Mouse (Mus musculus): ENCODE results near the gene Slc44a3. TPM values are rescaled to one million over a fixed set of nuclear protein-coding genes. Genes with fewer than 3 reads are reported as not detected.

Slc44a3 gene
- total RNA-seq, 2 experiments from 2014 or later = not detected

GRCm38 (mm10) chr3:121464733-121465305, 67.4 kb downstream of the Slc44a3 start:
- ATAC-seq (ENCODE audit: poor library complexity, severe bottlenecking) = no peak

- no peak for ATAC-seq (ENCODE audit: poor library complexity, severe bottlenecking)
Measured at GRCm38 (mm10) chr3:121462782-121463181, 69.4 kb downstream of the Slc44a3 start.

- no peak for ATAC-seq (ENCODE audit: poor library complexity, severe bottlenecking)
Measured at GRCm38 (mm10) chr3:121461477-121461876, 70.7 kb downstream of the Slc44a3 start.

DNA sequence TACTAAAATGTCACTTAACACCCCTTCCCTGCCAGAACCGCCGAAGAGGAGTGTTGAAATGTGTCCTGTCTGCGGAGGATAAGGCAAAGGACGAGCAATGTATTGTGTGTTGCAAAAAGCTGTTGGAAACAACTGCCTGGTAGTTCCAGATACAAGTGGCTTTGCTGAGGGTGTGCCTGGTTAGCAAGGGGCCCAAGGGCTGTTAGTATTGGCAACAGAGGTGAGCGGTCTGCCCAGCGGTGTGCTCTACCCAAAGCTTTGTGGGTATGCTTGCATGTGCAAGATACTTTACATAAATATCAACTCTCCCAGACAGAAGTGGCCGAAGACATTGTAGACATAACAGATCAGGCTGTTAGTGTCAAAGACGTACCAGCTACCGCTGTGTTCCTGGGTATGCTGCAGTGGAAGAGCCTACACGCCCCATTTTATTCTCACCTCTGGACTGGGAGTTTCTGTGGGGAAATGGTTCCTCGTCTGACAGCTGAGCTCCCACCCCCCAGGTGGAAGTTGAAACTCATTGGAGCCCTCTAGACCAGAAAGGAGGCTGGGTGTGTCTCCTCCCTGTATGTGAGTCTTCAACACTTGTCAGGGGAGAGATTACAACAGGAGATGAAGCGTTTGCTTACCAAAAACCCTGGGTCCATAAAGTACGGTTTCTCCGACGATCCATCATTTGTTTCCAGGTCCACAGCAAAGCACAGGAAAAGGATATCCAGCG, 71.6 kb downstream of the Slc44a3 start:
- ATAC-seq (ENCODE audit: poor library complexity, severe bottlenecking) = peak; percentile 56

DNA sequence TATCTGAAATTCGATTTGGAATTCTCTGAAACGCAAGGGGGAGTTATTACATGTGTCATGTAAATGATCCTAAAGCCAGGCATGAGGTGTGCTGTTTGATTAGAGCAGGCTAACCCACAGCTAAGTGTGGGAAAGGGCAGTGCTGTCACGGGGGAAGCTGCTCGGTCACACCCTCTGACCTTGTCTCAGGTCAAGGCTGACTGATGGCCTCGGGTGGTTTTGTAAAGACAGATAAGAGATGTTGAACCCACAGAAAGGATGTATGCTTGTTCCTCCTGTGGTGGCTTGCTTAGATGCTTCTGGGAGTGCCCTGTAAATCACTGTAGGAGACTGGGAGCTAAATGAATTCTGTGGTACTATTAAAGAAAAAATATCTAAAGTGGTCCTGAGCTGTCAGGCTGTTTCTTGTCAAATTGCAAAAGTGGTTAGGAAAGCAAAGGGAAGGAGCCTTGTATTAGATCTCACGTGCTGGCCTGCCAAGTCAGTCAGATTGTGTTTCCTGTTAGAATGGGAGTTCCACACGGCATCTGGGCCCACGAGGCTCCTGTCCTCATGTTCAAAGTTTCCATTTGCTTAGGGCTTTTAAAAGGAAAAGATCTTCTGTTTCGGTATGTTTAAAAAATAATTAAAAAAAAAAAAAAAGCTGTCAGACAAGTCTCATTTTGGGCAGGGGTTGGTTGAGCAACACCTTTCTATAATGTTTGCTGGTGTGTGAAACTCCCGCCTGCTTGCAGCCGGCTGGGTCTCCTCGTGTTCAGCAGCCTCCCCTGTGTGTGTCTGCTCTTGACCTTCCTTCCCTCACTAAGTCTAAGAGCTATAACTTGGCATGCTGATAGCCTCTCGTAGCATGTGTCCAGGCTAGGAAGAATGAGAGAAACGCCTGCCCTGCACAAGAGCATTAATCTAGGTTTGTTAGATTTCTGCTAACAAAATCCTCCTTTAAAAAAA, 73.4 kb downstream of the Slc44a3 start:
- 0 out of 2 replicates have a peak, but pooled peaks have one; percentile 23 for ATAC-seq (ENCODE audit: poor library complexity, severe bottlenecking)

GRCm38 (mm10) chr3:121451404-121451803, 80.8 kb downstream of the Slc44a3 start:
- ATAC-seq (ENCODE audit: poor library complexity, severe bottlenecking) = no peak

- no peak for ATAC-seq (ENCODE audit: poor library complexity, severe bottlenecking)
Measured at GRCm38 (mm10) chr3:121449527-121449926, 82.7 kb downstream of the Slc44a3 start.

- no peak for ATAC-seq (ENCODE audit: poor library complexity, severe bottlenecking)
Measured at GRCm38 (mm10) chr3:121448606-121449005, 83.6 kb downstream of the Slc44a3 start.

- ATAC-seq (ENCODE audit: poor library complexity, severe bottlenecking) = no peak
Measured at GRCm38 (mm10) chr3:121448029-121448468, 84.2 kb downstream of the Slc44a3 start.

- no peak for ATAC-seq (ENCODE audit: poor library complexity, severe bottlenecking)
Measured at GRCm38 (mm10) chr3:121446454-121446853, 85.8 kb downstream of the Slc44a3 start.

DNA sequence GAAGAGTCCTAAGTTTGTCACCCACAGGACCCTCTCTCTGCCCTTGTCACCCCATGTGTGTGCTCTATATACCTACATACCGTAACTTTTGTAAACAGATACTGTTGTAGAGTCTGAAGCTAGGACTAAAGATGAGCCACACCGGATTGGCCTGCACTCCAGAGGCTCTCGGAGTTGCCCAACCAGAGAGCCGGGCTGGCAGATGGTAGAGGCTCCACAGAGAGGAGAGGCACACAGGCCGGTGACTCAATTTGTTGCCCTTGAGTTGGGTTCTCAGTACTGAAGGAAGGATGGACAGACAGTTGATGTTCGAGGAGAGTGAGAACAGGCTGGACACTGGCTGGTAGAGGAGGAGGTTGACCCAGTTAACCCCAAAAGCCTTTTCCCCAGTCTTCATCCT, 87.8 kb downstream of the Slc44a3 start:
- no peak for ATAC-seq (ENCODE audit: poor library complexity, severe bottlenecking)

- no peak for ATAC-seq (ENCODE audit: poor library complexity, severe bottlenecking)
Measured at GRCm38 (mm10) chr3:121443861-121444271, 88.3 kb downstream of the Slc44a3 start.

- peak; percentile 62; the same call in 1 of the 2 replicates for ATAC-seq (ENCODE audit: poor library complexity, severe bottlenecking)
Measured at GRCm38 (mm10) chr3:121442288-121442687, 89.9 kb downstream of the Slc44a3 start.

DNA sequence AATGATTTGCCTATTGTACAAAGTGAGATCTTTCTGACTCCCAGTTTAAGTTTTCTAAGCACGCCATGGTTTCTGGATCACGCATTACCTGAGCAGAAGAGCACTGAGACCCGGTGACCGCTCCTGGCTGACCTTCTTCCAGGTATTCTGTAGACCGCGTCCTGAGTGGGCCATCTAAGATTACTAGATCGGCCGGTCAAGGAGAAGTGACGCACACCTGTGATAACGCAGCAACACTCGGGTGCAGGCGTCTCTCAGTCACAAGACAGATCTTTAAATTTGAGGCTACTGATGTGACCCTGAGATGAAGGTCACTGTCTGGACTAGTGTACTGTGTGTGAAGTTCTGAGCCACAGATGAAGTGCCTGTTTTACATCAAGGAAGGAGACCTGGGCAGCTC, 90.7 kb downstream of the Slc44a3 start:
- no peak for ATAC-seq (ENCODE audit: poor library complexity, severe bottlenecking)

DNA sequence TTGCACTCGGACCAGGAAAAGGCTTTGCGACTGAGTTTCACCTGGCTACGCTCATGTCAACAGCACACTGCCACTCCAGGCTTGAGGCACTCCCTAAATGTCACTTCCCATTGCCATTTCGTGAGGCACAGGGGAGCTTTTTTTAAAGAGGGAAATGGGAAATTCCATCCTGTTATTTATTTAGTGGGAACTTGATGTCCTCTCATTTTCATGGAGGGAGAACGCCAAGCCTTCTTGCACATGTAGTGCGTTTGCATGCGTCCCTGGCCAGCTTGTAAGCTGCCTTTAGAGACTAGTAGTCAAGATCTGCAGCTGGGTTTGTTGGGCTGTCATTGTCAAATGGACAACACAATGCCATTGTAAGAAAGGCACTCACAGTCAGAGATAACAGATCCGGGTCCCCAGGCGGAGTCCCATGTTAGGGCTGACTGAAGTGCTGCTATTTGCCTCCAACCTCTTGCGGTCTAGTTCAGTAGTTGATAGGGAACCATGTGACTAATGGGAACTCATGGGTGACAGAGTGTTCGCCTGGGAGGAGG, 92.5 kb downstream of the Slc44a3 start:
- no peak for ATAC-seq (ENCODE audit: poor library complexity, severe bottlenecking)

GRCm38 (mm10) chr3:121437996-121438395, 94.2 kb downstream of the Slc44a3 start:
- ATAC-seq (ENCODE audit: poor library complexity, severe bottlenecking) = no peak

DNA sequence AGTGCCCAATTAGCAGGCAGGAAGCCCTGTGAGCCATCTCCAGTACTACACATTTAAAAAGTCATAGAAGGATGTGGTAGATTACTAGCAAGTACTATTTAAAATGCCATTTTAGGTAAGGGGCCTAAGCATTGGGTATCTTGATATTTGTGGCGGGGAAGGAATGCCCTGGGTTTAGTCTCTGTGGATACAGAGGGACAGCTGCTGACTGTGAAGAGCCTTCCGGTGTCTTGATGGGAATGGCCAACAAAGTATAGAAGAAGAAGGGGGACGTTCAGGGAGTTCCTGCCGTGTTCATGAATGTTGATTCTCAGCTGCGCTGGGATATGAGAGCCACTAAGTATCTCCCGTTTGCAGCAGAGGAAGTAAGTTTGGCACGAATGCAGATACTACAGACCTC, 95.1 kb downstream of the Slc44a3 start:
- no peak for ATAC-seq (ENCODE audit: poor library complexity, severe bottlenecking)

- no peak for ATAC-seq (ENCODE audit: poor library complexity, severe bottlenecking)
Measured at GRCm38 (mm10) chr3:121435296-121435695, 96.9 kb downstream of the Slc44a3 start.

- peak; percentile 87 for ATAC-seq (ENCODE audit: poor library complexity, severe bottlenecking)
Measured at GRCm38 (mm10) chr3:121433968-121434533, 98.2 kb downstream of the Slc44a3 start.

- no peak for ATAC-seq (ENCODE audit: poor library complexity, severe bottlenecking)
Measured at GRCm38 (mm10) chr3:121433359-121433758, 98.8 kb downstream of the Slc44a3 start.
